Mouse (Mus musculus): Measurements from ENCODE around the gene Slc27a4.

Gene Slc27a4

DNA sequence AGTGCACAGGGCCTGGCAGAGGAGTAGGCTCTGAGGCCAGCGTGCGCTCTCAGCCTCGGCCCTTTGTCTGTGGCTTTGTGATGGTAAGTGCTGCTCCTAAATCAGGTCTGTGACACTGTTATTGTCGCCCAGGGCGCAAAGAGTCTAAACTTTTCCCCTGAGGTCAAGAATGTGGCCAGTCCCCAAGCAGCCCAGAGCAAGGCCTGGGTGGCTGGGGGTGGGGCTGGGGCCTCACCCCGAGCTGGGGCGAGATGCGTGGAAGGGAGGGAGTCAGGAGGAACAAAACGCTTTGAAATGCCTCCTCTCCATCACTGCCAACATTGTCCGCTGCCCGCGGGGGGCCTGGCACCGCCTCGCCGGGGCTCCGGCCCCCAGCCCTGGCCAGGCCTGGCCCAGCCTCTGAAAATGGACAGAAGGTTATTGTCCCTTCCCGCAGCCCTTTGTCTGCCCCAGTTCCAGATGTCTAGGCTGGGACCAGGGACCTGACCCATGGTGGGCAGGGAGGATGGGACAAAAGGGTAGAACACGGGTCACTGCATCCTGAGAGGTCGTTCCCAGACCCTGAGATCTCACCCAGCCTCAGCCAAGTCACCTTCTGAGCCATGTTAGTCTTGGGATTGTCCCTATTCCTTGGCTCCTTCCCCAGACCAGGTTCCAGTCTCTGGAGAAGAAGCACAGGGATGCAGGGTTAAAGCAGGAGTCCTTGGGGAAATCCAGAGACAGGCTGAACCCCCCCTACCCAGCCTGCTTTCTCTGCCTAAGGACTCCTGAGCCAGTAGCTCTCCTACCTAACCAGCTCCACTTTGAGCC, 54.2 kb downstream of the Slc27a4 start:
- DNase-seq: no peak

DNA sequence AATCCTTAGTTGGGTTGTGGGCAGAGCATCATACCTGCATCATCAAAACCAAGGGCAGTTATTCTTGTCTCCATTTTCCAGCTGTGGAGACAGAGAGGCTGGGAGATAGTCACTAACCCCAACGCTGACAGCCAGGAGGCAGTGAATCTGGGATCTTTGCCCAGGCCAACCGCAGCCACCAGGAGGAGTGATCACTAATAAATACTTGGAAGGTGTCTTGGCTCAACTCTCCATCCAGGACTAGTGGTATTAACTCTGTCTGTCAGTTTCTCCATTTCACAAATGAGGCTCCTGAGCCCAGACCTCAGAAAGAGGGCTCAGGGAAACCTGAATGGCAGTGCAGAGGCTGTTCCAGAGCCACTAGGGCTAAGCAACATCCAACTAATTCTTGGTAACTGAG, 54.9 kb downstream of the Slc27a4 start:
- DNase-seq: no peak

DNA sequence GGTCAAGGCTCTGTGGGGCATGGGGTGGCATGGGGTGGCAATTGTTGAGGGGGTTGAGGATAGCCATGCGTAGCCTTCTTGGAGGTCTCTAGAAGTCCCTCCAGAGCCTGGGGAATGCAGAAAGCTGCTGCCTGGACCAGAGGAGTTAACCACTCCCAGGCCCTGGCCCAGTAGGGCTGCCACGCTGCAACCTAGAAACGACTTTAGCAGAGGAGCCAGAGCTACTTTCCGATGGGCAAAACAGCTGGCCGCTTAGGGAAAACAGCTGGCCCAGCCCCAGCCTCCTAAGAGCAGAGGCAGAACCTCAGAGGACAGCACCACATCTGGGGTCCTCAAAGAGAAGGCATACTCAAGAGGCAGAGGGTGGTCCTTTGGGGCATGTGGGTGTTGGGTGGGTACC, 55.5 kb downstream of the Slc27a4 start:
- no peak for DNase-seq

DNA sequence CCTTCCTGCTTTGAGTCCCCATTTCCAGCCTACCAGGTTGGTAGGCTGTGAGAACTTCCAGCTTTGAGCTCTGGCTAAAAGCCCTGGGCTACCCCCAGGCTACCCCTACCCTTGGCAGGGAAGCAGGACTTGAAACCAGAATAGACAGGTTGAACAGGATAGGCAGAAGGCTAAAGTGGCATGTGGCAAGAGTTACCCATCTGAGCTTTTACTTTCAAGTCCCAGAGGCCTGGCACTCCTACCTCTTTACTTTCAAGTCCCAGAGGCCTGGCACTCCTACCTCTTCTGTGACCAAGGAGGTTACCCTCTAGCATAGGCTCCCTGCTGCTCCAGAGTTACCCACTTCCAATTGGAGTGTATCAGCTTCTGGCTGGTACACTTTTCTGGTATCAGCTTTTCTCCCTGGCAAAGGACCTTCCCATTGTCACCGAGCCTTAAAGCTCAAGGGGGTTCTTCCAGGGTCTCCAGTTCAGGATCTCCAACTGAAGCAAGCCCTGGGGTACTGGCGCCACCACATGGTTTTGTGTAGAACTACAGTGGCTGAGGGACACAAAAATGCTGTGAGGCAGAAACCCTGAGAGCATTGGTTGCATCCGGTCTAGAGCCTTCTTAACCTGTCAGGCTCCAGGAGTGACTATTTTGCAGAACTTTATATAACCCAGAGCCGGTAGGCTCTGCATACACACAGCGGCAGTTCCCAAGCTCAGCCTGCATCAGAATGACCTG, 56.5 kb downstream of the Slc27a4 start:
- peak in 1 of 2 experiments; percentile 66 for DNase-seq

DNA sequence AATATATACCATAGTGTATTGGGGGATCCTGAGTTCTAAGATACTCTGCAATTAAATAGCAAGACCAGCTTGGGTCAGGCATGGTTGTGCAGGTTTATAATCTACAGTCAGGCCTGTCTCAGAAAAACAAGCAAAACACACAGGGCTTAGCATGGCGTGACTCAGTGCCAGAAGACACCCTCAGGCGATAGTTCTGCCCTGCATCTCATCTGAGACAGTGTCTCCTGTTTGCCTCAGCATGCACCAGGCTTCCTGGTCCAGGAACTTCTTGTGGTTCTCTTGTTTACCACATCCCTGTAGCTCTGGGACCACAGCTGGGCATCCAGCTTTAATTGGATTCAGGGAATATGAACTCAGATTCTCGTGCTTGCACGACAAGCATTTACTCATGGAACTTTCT, 62.7 kb downstream of the Slc27a4 start:
- DNase-seq: no peak

Measured in kidney, postnatal 36 days (tissue).